Comparison of ENCODE assay signal across 9 mouse cellular contexts in genomic region chr15:98632921-98633320, GRCm38 (mm10). TPM values are rescaled to one million over a fixed set of nuclear protein-coding genes. Genes with fewer than 3 reads are reported as not detected.
A peak's percentile ranks its signal among the peaks of the same experiment; 100 is the strongest.
DNase-seq lines count a peak whose midpoint lies in the region; ATAC-seq and TF ChIP-seq lines count a peak whose summit lies in the region.
"Had no signal": no experiment of that assay in that cellular context is flagged by ENCODE, and none has a peak within 500 bp of the region (broad histone marks: within the 10 kb centered on the region; RNA-seq: fewer than 3 reads in every experiment).

No protein-coding gene starts in this region.

- H3K9me3 ChIP-seq in embryonic facial prominence, embryonic 14.5 days (ENCODE audit: control insufficient read depth, low read length), result no peaks in the 10 kb centered on the region
- no peaks in the 10 kb centered on the region for H3K9me3 ChIP-seq in limb, embryonic 12.5 days
- no peaks in the 10 kb centered on the region for H3K9me3 ChIP-seq in stomach, embryonic 14.5 days (ENCODE audit: control insufficient read depth, low read depth, low read length)

- no peak for ATAC-seq in embryonic facial prominence, embryonic 14.5 days (ENCODE audit: low read depth)
- no peak for ATAC-seq in limb, embryonic 12.5 days (ENCODE audit: insufficient number of reproducible peaks, insufficient read depth, low FRiP score, low TSS enrichment, low read depth)
- no peak for ATAC-seq in stomach, embryonic 14.5 days (ENCODE audit: insufficient number of reproducible peaks, insufficient read depth, low FRiP score, low read depth)
- ATAC-seq: activated CD4-positive, CD25-positive, alpha-beta regulatory T cell, adult 4 months had no signal

- DNase-seq in left cerebral cortex, adult 2 months (ENCODE audit: extremely low spot score in 1 of 2, low spot score in 2 of 2), result no peak
- DNase-seq in left cerebral cortex, adult 11 months (ENCODE audit: low spot score), result no peak
- no peak for DNase-seq in embryonic facial prominence, embryonic 14.5 days (ENCODE audit: low spot score)
- DNase-seq in kidney, adult 9 months, result no peak
- DNase-seq in ovary, adult 18-20 months (ENCODE audit: low spot score), result no peak
- DNase-seq in urinary bladder, postnatal 4 days (ENCODE audit: low spot score in 2 of 2), result no peak

- peaks cover 29% of the 10 kb centered on the region; the same call in 1 of the 2 replicates for H3K27me3 ChIP-seq in embryonic facial prominence, embryonic 14.5 days (replicated peaks; ENCODE audit: control insufficient read depth, insufficient read depth, low read length)
- peaks cover 86% of the 10 kb centered on the region for H3K27me3 ChIP-seq in limb, embryonic 12.5 days
- no peaks in the 10 kb centered on the region for H3K27me3 ChIP-seq in stomach, embryonic 14.5 days (ENCODE audit: control insufficient read depth, insufficient read depth, low read length)

- peak overlapping the region; percentile 58 for H3K9ac ChIP-seq in embryonic facial prominence, embryonic 14.5 days (ENCODE audit: low read depth, low read length)
- peak overlapping the region; percentile 68 for H3K9ac ChIP-seq in limb, embryonic 12.5 days (replicated peaks)
- no peak overlapping the region for H3K9ac ChIP-seq in stomach, embryonic 14.5 days (replicated peaks; ENCODE audit: low read depth, low read length)

- peak overlapping the region; percentile 7; the same call in 1 of the 2 replicates for H3K27ac ChIP-seq in left cerebral cortex, adult 2 months
- no peak overlapping the region; the same call in 1 of the 2 replicates for H3K27ac ChIP-seq in embryonic facial prominence, embryonic 14.5 days (replicated peaks; ENCODE audit: low read depth, low read length)
- H3K27ac ChIP-seq in limb, embryonic 12.5 days, result no peak overlapping the region
- peak overlapping the region; percentile 76 for H3K27ac ChIP-seq in stomach, embryonic 14.5 days (ENCODE audit: low read length)

- H3K4me1 ChIP-seq in embryonic facial prominence, embryonic 14.5 days (ENCODE audit: control insufficient read depth, insufficient read depth, low read length), result peaks cover 44% of the 10 kb centered on the region
- H3K4me1 ChIP-seq in limb, embryonic 12.5 days (replicated peaks), result peaks cover 71% of the 10 kb centered on the region
- peaks cover 49% of the 10 kb centered on the region for H3K4me1 ChIP-seq in stomach, embryonic 14.5 days (ENCODE audit: control insufficient read depth, insufficient read depth, low read length)

- H3K36me3 ChIP-seq in embryonic facial prominence, embryonic 14.5 days (ENCODE audit: control insufficient read depth, insufficient read depth, low read length), result 0 out of 2 replicates have a peak, but pooled peaks cover 3% of the 10 kb centered on the region
- no peaks in the 10 kb centered on the region for H3K36me3 ChIP-seq in limb, embryonic 12.5 days
- H3K36me3 ChIP-seq in stomach, embryonic 14.5 days (ENCODE audit: control insufficient read depth, insufficient read depth, low read length), result no peaks in the 10 kb centered on the region

- H3K4me3 ChIP-seq in left cerebral cortex, adult 2 months, result peak overlapping the region; percentile 50
- peak overlapping the region; percentile 80 for H3K4me3 ChIP-seq in embryonic facial prominence, embryonic 14.5 days (ENCODE audit: low read depth, low read length)
- peak overlapping the region; percentile 82 for H3K4me3 ChIP-seq in limb, embryonic 12.5 days (replicated peaks)
- peak overlapping the region; percentile 61 for H3K4me3 ChIP-seq in stomach, embryonic 14.5 days (ENCODE audit: low read depth, low read length)

- peak overlapping the region; percentile 97 for H3K4me2 ChIP-seq in embryonic facial prominence, embryonic 14.5 days (ENCODE audit: low read depth, low read length)
- peak overlapping the region; percentile 98 for H3K4me2 ChIP-seq in limb, embryonic 12.5 days
- peak overlapping the region; percentile 87 for H3K4me2 ChIP-seq in stomach, embryonic 14.5 days (replicated peaks; ENCODE audit: low read depth, low read length)

- WGBS in embryonic facial prominence, embryonic 14.5 days, result 1% methylated on average over 4 of the region's 4 CpGs
- 0% methylated on average over 4 of the region's 4 CpGs for WGBS in limb, embryonic 12.5 days
- WGBS in stomach, embryonic 14.5 days, result 5% methylated on average over 4 of the region's 4 CpGs

- TF ChIP-seq CTCF in left cerebral cortex, adult 2 months (IDR thresholded peaks at IDR 0.05), result no peak

- intact Hi-C loops in left cerebral cortex, adult 2 months (cut with DNase I), result no loop called here

RNA-seq across cellular contexts. Expression of gene Cacnb3, which starts 2.3 kb away (rescaled TPM):
- total RNA-seq in left cerebral cortex, adult 2 months (2021), result 100 to 1,000 TPM; 271 to 291 TPM
- 29.0 and 37.0 TPM in 2 replicates for polyA plus RNA-seq in embryonic facial prominence, embryonic 14.5 days (2014; fragmentation: Nextera tagmentation; extraction: Ambion mirVana)
- polyA plus RNA-seq in limb, embryonic 12.5 days (2016; fragmentation: Nextera tagmentation; extraction: Ambion mirVana), result 43.1 and 44.3 TPM in 2 replicates
- 34.4 TPM in 2 replicates for polyA plus RNA-seq in stomach, embryonic 14.5 days (2014; fragmentation: Nextera tagmentation; extraction: Ambion mirVana)

RNA-seq across cellular contexts. Expression of gene Adcy6, which starts 23.0 kb away (rescaled TPM):
- total RNA-seq in left cerebral cortex, adult 2 months (2021), result 10 to 100 TPM; 52.7 to 57.4 TPM
- polyA plus RNA-seq in embryonic facial prominence, embryonic 14.5 days (2014; fragmentation: Nextera tagmentation; extraction: Ambion mirVana), result 14.9 and 18.8 TPM in 2 replicates
- 22.1 and 25.7 TPM in 2 replicates for polyA plus RNA-seq in limb, embryonic 12.5 days (2016; fragmentation: Nextera tagmentation; extraction: Ambion mirVana)
- polyA plus RNA-seq in stomach, embryonic 14.5 days (2014; fragmentation: Nextera tagmentation; extraction: Ambion mirVana), result 21.9 and 23.0 TPM in 2 replicates

RNA-seq across cellular contexts. Expression of gene Ddx23, which starts 29.8 kb away (rescaled TPM):
- 10 to 100 TPM; 84.4 to 90.2 TPM for total RNA-seq in left cerebral cortex, adult 2 months (2021)
- polyA plus RNA-seq in embryonic facial prominence, embryonic 14.5 days (2014; fragmentation: Nextera tagmentation; extraction: Ambion mirVana), result 21.5 and 23.4 TPM in 2 replicates
- 24.5 and 31.5 TPM in 2 replicates for polyA plus RNA-seq in limb, embryonic 12.5 days (2016; fragmentation: Nextera tagmentation; extraction: Ambion mirVana)
- 30.1 and 30.3 TPM in 2 replicates for polyA plus RNA-seq in stomach, embryonic 14.5 days (2014; fragmentation: Nextera tagmentation; extraction: Ambion mirVana)

RNA-seq across cellular contexts. Expression of gene Rnd1, which starts 44.3 kb away (rescaled TPM):
- 10 to 100 TPM; 27.4 to 27.7 TPM for total RNA-seq in left cerebral cortex, adult 2 months (2021)
- polyA plus RNA-seq in embryonic facial prominence, embryonic 14.5 days (2014; fragmentation: Nextera tagmentation; extraction: Ambion mirVana), result 0.42 TPM in 2 replicates
- 0.24 and 0.54 TPM in 2 replicates for polyA plus RNA-seq in limb, embryonic 12.5 days (2016; fragmentation: Nextera tagmentation; extraction: Ambion mirVana)
- polyA plus RNA-seq in stomach, embryonic 14.5 days (2014; fragmentation: Nextera tagmentation; extraction: Ambion mirVana), result 0.75 and 0.83 TPM in 2 replicates

Comparison
In these comparisons a context has a peak if more than half of its experiments do, and no peak if none do; other contexts are left out.
1. H3K27ac ChIP-seq: peak in left cerebral cortex, adult 2 months (single experiment) and stomach, embryonic 14.5 days (single experiment); none in embryonic facial prominence, embryonic 14.5 days (single experiment) and limb, embryonic 12.5 days (single experiment).
2. Peak in every context shown above with its lines, with median percentiles within 50 percentile points of each other: H3K4me3 ChIP-seq and H3K4me2 ChIP-seq.